Mouse (Mus musculus) neural tube, embryonic 10.5 days (tissue): ENCODE results near the gene Gpr132.
A peak's percentile ranks its signal among the peaks of the same experiment; 100 is the strongest.

Source experiments
- DNase-seq: peaks from one replicate; pipeline ENCODE4 v3.0.0-alpha.2; 2017; ENCODE audit warnings: low spot score; ENCODE audit errors: extremely low spot score

Gpr132 gene

DNA sequence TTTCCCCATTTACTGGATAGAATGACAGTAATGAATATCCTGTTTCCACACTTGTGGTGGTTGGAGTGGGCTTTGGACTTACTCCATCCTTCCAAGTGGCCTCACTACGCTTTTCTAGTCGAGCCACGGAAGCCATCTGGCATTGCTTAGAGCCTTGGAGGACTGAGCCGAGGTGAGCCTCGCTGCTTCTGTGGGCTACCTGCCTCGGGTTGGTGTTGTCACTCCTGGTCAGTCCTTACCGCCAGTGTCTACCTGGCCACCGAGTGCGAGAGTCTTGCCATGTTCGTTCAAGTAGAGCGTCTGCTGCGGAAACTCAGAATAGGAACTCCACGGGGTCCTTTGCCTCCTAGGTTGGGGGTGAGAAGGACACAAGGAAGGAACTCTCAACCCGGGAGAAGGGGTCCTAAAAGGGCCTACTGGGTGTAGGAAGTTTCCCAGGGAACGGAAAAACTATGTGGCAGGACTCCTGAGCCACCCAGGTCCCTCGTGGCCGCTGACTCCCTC lies 9.1 kb upstream of the Gpr132 start:
- DNase-seq: peak; percentile 37

DNA sequence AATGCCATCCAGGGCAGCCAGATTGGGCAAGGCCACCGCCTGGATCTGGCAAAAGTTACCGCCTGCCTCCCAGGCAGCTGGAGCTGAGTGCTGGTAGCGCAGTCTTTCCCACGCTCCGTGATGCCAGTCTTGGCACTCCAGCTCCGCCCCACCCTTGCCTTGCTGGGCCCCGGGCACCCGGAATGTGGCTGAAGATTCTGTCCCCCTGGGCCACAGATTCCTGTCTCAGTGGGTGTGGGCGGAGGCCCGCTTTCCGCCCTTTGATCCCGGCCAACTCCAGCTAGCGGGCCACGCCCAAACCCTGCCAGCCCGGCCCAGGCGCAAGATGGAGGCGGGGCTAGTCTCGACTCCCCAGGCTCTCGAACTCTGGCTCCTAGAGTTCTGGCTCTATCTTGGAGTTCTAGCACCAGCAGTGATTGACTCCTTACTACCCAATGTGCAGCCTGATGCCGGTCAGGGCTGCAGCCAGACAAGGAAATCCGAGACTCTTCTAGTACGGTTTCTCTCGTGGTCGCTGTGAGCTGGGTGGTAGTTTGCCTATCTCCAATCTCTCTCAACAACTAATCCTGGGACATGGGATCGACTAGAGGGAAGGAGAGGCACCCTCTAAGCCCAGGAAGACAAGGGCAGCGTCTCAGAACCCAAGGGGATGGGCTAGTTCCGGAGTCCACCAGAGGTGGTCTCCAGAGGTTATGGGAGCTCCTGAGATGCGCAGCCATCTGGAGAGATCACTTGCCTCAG lies 8.5 kb upstream of the Gpr132 start:
- peak; percentile 50 for DNase-seq

DNA sequence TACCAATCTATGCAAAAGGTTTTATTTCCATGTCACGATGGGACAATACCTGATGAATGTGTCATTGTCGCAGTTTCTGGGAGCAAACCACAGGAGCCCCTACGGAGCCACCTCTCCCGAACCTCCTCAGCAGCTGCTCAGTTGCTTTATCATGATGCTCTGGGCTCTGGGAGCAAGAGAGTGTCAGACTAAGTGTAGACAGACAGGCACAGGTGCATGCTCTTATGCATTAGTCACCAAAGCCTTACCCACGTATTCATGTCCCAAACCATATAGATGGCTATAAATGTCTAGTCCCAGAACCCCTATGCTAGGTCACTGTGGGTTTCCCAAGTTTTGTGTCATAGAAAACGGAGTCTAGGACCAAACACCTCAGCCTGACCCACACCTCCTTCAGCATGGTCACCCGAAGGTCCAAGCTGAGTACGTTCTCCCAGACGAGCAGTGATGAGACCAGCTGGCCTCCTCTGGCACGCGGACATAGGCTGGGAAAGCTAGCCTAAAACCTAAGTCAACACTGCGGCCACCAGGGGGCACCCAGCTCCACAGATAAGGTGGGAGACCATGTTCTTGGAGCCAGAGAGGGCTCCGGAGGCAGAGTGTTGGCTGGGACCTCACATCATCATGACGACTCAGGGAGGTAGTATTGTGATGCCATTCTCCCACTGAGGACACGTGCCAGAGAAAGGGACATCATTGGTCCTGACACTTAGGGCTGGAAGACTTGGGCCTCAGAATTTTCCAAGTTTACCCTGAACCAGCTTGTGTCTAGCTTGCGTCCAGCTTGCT lies 7.4 kb upstream of the Gpr132 start:
- DNase-seq: peak; percentile 91

DNA sequence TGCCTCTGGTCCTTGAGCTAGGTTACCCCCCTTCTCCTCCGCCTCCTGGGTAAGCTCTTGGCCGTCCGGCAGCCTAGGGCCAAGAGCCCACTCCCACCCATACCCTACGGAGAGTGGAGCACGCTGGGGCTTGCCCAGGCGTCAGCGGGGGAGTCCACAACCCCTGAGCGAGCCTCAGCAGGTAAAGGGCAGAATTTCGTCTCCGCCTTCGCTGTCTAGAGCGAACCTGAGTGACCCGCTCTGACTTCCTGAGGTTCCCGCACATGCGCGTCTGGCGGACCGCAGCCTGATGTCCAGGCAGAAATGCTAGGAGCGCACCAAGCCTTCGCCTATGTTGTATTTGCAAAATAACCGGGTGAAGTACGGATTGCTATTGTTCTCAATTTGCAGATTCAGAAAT lies 6.2 kb upstream of the Gpr132 start:
- DNase-seq: no peak

DNA sequence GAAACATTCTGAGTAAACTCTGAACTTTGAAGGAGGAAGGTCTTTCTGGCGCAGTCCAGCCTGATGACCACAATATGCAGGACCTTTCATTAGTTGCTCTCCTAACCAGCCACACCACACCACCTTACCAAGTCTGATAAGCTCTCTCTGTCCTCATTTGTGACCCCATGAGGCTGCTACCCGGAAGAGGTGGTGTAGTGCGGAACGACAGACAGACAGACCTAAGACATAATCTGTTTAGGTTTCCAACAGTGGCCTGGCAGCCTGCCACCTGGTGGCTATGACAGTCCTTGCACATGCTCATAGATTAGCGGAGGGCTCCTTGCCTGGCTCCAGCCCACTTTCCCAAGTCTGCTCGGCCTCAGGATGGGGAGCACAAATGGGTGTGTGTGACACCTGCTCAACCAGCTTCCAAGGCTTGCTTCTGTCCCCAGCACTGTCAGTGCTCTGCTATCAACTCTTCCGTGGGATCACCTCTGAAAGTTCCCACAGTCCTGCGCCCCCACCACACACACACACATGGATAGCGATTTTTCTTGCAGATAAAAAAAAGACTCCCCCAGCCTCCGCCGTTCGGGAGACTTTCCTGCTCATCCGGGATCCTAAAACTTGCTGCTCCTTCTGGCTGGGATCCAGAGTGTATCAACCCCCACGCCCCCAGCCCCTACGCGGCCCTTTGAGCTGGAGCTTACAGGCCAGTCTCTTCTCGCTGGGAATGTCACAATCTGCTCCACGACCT lies 5.6 kb upstream of the Gpr132 start:
- peak; percentile 79 for DNase-seq

DNA sequence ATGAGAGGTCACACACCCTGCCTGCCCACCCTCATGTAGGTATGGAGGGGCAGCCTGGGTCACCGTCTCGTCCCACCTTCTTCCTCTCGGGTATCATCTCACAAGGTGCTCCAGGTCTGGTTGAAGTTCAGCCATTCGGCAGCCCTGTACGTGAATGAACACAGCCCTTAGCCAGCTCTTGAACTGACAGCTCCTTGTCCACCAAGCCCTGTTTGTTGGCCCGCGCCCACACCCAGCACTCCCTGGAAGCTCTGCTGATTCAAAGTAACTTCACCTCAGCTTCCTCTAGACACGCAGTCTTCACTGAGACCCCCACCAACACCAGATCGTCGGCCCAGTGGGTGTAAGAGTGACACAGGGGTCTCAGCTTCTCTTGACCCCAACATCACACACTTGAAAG lies 5.0 kb upstream of the Gpr132 start:
- DNase-seq: no peak

DNA sequence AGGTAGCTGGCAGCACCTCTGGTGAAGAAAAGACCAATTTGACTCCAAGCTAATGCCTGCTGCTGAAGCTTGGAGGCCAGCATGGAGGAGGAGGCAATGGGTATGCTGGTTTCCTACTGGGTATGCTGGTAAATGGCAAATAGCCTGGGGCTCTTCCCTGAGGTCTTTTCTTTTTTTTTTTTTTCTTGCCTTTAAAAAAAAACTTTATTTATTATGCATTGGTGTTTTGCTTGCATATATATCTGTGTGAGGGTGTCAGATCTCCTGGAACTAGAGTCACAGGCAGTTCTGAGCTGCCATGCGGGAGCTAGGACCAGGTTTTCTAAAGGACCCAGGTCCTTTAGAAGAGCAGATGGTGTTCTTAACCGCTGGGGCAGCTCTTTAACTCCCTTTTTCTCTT lies 3.2 kb upstream of the Gpr132 start:
- no peak for DNase-seq

DNA sequence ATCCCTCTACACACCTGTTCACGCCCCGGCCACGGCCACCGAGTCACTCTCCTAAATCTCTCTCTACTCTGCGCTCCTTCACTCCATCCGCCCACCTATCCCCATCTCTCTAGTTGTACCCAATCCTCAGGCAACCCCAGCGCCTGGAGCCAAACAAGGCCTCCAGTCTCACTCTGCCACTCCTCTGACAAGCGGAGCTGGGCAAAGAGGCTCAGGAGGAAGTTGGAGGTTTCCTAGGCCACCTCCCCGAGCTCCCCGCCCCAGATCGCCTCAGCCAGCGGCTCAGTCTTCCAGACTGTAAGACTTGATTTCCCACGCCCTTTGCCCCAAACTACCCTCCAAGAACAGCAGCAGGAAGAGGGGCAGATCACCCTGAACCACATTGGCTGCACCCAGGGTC lies 2.7 kb upstream of the Gpr132 start:
- DNase-seq: no peak

DNA sequence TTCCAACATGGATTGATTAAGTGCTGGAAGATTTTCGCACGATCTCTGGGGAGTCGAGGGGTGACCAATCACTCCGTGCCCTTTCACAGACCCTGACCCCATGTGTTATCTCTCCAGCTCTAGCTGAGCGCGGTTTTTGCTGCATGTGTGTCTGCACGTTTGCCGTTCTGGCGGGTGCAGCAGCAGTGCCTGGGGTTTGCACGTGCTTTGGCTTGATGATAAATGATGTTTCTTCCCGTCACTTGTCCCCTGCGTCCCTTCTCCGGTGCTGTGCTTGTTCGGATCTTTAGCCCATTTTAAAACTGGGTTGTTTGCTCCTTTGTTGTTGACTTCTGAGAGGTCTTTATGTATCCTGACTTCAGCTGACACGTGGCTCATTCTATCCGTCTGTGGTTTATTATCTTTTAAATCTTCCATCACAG lies 1.8 kb upstream of the Gpr132 start:
- DNase-seq: peak; percentile 65

DNA sequence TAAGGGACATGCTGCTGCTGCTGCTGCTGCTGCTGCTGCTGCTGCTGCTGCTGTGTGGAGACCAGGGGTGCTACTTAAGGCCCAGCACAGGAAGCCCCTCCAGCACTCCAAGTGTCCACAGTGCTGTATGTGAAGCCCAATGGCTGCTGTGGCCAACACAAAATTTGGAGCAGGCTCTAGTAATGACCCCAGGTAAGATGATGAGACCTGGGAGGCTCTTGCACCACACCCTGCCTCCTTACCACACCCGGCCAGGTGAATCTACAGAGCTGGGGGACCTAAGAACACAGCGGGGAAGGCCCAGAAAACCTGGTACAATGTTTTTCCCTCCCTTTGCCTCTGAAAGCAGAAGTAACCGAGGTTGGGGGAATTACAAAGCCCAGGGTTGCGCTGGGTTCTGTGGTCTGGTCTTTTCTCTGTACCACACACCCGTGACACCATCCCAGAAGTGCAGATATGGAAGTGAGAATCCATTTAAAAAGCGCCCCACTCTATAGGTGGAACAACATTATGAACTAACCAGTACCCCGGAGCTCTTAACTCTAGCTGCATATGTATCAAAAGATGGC lies 838 bp downstream of the Gpr132 start:
- no peak for DNase-seq

DNA sequence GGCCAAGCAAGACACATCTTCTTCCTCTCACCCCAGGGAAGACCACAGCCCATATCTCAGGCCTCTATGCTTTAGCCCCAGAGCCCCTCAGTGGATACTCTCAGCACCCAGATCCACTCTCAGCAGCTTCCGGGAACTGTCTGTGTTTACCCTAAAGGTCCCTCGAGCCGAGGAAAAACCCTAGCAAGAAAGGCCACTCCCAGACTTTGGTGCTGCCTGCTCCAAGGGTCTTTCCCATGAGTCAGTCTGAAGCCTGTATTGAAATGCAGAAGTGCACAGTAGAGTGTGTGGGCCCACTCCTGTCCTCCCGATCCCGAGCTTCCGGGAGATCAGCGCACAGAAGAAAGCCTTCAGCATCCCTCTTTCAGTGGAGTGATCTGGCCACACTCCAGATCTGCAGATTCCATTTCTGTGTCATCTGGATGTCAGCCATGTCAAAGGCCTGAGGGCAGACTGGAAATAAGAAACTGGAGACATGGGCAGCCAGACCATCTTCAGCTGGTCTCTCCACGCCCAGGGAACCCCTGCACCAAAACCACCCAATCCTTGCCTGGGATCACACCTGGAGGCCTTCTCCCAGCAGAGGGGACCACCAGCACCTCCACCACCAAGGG lies 1.5 kb downstream of the Gpr132 start:
- DNase-seq: no peak

DNA sequence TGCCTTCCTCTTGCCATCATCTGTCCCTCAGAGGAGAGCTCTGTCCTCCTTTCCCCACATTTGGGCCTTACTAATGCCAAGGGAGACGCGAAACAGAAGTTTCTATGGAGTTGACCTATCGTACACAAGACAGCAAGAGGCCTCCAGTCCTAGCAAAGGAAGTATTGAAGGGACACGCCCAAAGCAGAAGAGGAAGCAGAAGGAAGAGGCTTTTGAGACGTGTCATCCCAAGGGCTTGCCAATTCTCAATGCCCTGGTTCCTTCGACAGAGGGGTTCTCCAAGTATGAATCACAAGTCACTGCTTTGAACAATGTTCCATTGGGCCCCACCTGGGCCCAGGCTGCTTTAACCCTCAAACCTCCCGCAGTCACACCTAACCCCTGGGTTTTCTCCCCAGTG lies 3.2 kb downstream of the Gpr132 start:
- DNase-seq: no peak

DNA sequence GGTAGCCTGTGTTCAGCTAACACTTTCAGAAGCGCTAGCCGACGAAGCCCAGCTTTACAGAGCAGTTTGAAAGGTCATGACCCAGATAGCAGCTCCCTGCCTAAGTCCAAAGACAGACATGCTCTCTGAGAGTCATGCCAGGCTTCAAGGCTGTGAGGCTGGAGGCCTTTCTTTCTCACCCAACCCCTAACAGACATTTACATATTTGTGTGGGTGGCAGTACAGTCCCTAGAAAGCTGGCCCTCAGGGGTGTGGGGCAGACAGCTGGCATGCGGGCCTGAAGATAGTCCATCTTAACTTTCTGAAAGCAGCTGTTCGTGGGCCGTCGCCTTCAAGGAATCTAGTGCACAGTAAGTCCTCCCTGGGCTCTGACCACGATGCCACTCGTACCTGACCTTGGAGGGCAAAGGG lies 6.1 kb downstream of the Gpr132 start:
- DNase-seq: no peak

DNA sequence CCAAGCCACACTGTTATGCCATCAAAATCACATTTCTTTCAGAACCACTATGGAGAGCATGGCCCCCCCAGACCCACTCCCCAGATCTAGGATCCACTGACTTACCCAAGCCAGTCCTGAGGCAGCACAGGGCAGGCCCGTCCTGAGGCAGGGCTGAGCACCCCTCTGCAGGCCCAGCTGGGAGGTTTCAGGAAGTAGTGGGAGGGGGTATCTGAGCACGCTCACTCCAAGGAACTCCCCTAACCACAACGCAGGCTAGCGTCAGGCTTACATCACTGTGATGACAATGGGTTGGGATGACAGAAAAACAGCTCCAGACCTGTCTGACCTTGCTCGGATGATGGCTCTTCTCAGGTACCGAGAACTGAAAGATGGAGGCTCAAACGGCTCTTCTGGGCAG lies 7.3 kb downstream of the Gpr132 start:
- DNase-seq: no peak

DNA sequence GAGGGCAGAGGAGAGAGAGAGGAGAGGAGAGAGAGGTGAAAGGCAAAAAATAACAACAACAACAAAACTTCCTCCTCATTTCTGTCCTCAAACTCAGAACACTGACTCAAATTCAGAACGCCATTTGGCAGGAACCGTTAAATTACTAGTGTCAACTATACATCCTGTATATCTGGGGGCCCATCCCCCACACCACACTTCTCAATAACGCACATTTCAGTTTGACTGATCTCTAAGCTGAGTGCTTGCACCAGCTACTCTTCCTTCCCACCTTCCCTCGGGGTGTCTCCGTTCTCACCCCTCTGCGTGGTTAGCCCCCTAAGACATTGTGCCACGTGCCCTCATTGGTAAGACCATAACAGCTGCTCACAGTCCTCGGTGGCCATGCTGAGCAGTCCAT lies 8.1 kb downstream of the Gpr132 start:
- no peak for DNase-seq

DNA sequence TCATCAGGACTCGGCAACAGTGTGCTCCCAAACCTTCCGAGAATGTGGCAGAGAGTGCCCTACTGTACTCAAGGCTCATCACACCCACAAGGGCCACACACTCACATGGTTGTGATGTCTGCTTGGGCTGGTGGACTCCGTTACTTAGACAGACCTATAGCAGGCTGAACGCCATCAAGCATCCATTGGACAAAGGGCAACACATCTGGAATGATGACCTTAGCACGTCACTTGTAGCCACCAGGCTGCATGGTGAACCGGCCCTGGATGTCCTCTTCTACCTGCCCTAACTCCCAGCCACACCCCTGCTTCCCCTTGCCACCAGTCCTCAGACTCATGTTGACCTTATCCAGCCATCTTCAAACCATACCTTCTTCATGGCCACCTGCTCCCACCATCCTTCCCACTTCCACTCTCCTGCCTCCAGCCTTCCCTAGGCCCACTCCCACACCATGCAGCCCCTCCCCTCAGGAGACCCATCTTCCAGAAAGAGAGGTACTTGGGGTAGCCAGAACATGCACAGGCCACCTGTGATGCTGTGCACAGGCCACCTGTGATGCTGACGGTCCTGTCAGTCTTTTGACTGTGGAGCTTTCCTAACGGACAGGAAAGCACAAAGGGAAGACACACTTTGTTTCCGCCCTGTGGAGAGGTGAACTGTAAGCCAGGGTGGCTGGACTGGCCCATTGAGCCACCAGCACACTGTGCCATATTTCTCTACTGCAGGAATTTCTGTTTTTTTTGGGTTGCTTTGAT lies 9.3 kb downstream of the Gpr132 start:
- no peak for DNase-seq

DNA sequence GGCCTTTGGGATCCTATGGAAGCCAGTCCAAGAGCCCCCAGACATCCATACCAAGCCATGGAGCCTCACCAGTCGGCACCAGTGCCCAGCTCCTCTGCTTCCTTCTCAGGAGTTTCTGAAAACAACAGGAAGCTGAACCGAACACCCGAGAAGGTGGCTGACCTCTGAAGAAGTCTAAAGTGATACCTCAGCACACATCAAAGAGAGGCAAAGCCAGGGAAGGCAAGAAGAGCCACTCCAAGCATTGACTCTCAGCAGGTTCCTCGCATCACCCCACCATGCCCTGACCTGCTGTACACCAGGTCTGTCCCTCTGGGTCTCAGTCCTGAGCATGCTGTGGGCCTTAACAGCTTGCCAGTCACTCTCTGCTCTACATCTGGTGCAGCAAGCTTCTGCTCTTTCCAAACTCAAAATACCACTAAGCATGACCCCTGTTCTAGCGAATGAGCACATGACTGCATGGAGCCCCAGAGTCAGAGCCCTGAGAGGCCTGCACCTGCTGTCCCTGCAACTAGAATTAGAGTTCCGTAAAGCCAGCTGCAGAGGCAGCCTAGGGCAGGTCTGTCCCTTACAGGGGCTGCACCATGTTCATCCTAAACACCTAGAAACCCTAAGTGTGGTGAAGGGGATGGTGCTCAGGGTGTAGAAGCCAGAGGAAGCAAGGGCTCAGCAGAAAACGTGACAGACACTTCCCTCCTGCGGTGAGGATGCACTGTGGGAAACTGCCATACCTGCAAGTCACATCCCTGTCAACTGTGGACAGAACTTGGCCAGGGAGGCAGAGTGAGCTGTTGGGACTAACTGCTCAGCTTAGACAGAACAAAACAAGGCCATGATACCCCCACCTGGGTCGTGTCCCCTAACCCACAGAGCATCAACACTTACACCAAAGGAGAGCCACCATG lies 10.8 kb downstream of the Gpr132 start:
- no peak for DNase-seq

DNA sequence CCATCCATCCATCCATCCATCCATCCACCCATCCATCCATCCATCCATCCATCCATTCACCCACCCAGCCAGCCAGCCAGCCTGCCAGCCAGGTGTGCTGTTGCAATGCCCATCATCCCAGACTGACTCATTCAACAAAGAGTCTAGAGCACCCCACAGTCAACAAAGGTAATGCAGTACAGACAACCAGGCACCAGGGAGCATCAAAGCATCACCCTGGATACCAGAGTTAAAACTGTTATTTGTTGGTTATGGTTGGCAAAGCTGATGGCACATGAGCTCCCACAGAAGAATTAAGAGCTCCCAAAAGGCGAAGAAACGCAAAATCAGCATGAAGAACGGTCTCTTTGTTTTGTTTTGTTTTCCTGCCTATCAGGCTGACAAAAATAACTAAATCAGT lies 11.7 kb downstream of the Gpr132 start:
- DNase-seq: no peak

DNA sequence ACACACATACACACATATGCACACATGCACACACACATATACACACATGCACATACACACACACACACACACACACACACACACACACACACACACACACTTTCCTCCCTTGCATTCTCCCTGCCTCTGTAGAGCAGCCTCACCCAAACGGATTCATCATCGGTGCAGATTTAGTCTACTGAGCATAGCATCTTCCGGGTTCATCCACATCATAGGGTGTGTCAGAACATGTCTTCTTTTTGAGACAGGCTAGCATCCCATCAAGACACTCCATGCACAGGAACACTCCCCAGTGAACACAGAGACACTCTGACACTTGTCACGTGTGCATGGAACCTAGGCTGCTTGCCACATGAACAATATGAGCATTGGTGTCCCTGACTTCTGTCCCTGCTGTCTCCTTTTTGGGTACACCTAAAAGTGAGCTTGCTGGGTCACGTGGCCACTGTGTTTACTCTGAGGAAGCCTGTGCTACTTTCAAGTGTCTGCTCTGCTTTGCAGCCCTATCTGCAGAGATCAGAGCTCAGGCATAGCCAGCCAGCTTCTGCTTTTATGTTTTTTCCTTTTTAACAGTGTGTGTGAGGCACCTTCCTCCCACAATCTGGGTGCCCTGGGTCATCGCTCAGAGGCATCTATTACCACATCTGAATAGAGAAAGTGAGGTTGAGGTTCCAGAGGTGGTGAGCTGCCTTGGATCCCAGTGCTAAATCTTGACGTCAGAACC lies 13.3 kb downstream of the Gpr132 start:
- no peak for DNase-seq
